In genomic region chr1:73901496-73901899, GRCm38 (mm10) we compare ENCODE assay signal across 9 mouse cellular contexts.
DNase-seq lines count a peak whose midpoint lies in the region; ATAC-seq and TF ChIP-seq lines count a peak whose summit lies in the region.
"Had no signal": no experiment of that assay in that cellular context is flagged by ENCODE, and none has a peak within 500 bp of the region (broad histone marks: within the 10 kb centered on the region; RNA-seq: fewer than 3 reads in every experiment).

No protein-coding gene starts in this region.

- no peaks in the 10 kb centered on the region for H3K27me3 ChIP-seq in E14TG2a.4 (ENCODE audit: insufficient read depth, low read length)
- no peaks in the 10 kb centered on the region for H3K27me3 ChIP-seq in embryonic facial prominence, embryonic 11.5 days (ENCODE audit: control insufficient read depth, insufficient read depth, low read length)
- no peaks in the 10 kb centered on the region for H3K27me3 ChIP-seq in heart, embryonic 10.5 days (ENCODE audit: insufficient read depth, poor library complexity, severe bottlenecking)
- H3K27me3 ChIP-seq in kidney, embryonic 16.5 days (ENCODE audit: insufficient read depth, low read length): no peaks in the 10 kb centered on the region
- H3K27me3 ChIP-seq in liver, embryonic 11.5 days (replicated peaks; ENCODE audit: control insufficient read depth, insufficient read depth, low read length): no peaks in the 10 kb centered on the region
- H3K27me3 ChIP-seq: heart, embryonic 13.5 days had no signal

- no peak overlapping the region for H3K4me2 ChIP-seq in embryonic facial prominence, embryonic 11.5 days (ENCODE audit: low read depth, low read length)
- no peak overlapping the region for H3K4me2 ChIP-seq in kidney, embryonic 16.5 days (replicated peaks; ENCODE audit: low read depth, low read length)
- H3K4me2 ChIP-seq in liver, embryonic 11.5 days: no peak overlapping the region
- H3K4me2 ChIP-seq: heart, embryonic 13.5 days had no signal

- ATAC-seq in embryonic facial prominence, embryonic 11.5 days (replicated peaks; ENCODE audit: insufficient number of reproducible peaks, low FRiP score, low TSS enrichment, low read depth): 0 out of 2 replicates have a peak, but pooled peaks have one; percentile 49
- ATAC-seq in kidney, embryonic 16.5 days (ENCODE audit: low FRiP score, low TSS enrichment): peak; percentile 44; the same call in 1 of the 2 replicates
- no peak; the same call in 1 of the 2 replicates for ATAC-seq in liver, embryonic 11.5 days (replicated peaks; ENCODE audit: low FRiP score)

- no peaks in the 10 kb centered on the region for H3K36me3 ChIP-seq in E14TG2a.4 (ENCODE audit: insufficient read depth, low read length)
- no peaks in the 10 kb centered on the region for H3K36me3 ChIP-seq in embryonic facial prominence, embryonic 11.5 days (replicated peaks; ENCODE audit: control insufficient read depth, insufficient read depth, low read depth, low read length)
- H3K36me3 ChIP-seq in heart, embryonic 10.5 days: no peaks in the 10 kb centered on the region
- H3K36me3 ChIP-seq in kidney, embryonic 16.5 days (ENCODE audit: insufficient read depth, low read length): no peaks in the 10 kb centered on the region
- H3K36me3 ChIP-seq in liver, embryonic 11.5 days (ENCODE audit: control insufficient read depth, insufficient read depth, low read length): no peaks in the 10 kb centered on the region

- H3K27ac ChIP-seq in embryonic facial prominence, embryonic 11.5 days (replicated peaks; ENCODE audit: low read depth, low read length): no peak overlapping the region
- H3K27ac ChIP-seq in heart, embryonic 10.5 days: 0 out of 2 replicates have a peak overlapping the region, but pooled peaks have one; percentile 5
- no peak overlapping the region for H3K27ac ChIP-seq in kidney, embryonic 16.5 days (ENCODE audit: low read length)
- H3K27ac ChIP-seq in liver, embryonic 11.5 days (ENCODE audit: low read depth, low read length): no peak overlapping the region
- H3K27ac ChIP-seq: heart, embryonic 13.5 days had no signal

- H3K4me1 ChIP-seq in E14TG2a.4 (replicated peaks; ENCODE audit: low read depth, low read length): peaks cover 20% of the 10 kb centered on the region
- no peaks in the 10 kb centered on the region for H3K4me1 ChIP-seq in embryonic facial prominence, embryonic 11.5 days (ENCODE audit: control insufficient read depth, insufficient read depth, low read length)
- H3K4me1 ChIP-seq in heart, embryonic 10.5 days: peaks cover 35% of the 10 kb centered on the region
- H3K4me1 ChIP-seq in kidney, embryonic 16.5 days (ENCODE audit: insufficient read depth, low read length): peaks cover 5% of the 10 kb centered on the region; the same call in 1 of the 2 replicates
- no peaks in the 10 kb centered on the region; the same call in 1 of the 2 replicates for H3K4me1 ChIP-seq in liver, embryonic 11.5 days (replicated peaks; ENCODE audit: control insufficient read depth, insufficient read depth, low read length)

- H3K9me3 ChIP-seq in E14TG2a.4 (ENCODE audit: low read length): 0 out of 2 replicates have a peak, but pooled peaks cover 4% of the 10 kb centered on the region
- no peaks in the 10 kb centered on the region for H3K9me3 ChIP-seq in embryonic facial prominence, embryonic 11.5 days (replicated peaks; ENCODE audit: control insufficient read depth, low read length)
- no peaks in the 10 kb centered on the region for H3K9me3 ChIP-seq in heart, embryonic 10.5 days
- no peaks in the 10 kb centered on the region for H3K9me3 ChIP-seq in kidney, embryonic 16.5 days (ENCODE audit: low read length)
- no peaks in the 10 kb centered on the region for H3K9me3 ChIP-seq in liver, embryonic 11.5 days (ENCODE audit: control insufficient read depth, low read length)
- H3K9me3 ChIP-seq: heart, embryonic 13.5 days had no signal

- peak; percentile 72 for DNase-seq in adrenal gland, postnatal 25 days
- peak; percentile 84 for DNase-seq in embryonic facial prominence, embryonic 11.5 days (ENCODE audit: low spot score)
- peak; percentile 77 for DNase-seq in heart, embryonic 10.5 days (ENCODE audit: low spot score)
- peak; percentile 47 for DNase-seq in liver, embryonic 11.5 days (ENCODE audit: low spot score)
- DNase-seq in natural killer cell, adult 2 months (ENCODE audit: low spot score in 2 of 2): peak; percentile 47 to 66
- peak; percentile 78 for DNase-seq in thymus, postnatal 0 days (ENCODE audit: low spot score)

- peak; percentile 65 for TF ChIP-seq CTCF in E14TG2a.4 (conservative IDR thresholded peaks at IDR 0.05; ENCODE audit: low read length)

- WGBS in embryonic facial prominence, embryonic 11.5 days: 8% methylated on average over 3 of the region's 3 CpGs
- WGBS in heart, embryonic 10.5 days: 8% methylated on average over 3 of the region's 3 CpGs
- 4% methylated on average over 3 of the region's 3 CpGs for WGBS in kidney, embryonic 16.5 days
- 7% methylated on average over 3 of the region's 3 CpGs for WGBS in liver, embryonic 11.5 days

- no peak overlapping the region for H3K4me3 ChIP-seq in E14TG2a.4 (replicated peaks; ENCODE audit: low read length)
- H3K4me3 ChIP-seq in embryonic facial prominence, embryonic 11.5 days (ENCODE audit: low read depth, low read length): no peak overlapping the region
- H3K4me3 ChIP-seq in heart, embryonic 10.5 days: no peak overlapping the region
- H3K4me3 ChIP-seq in kidney, embryonic 16.5 days (ENCODE audit: low read length): no peak overlapping the region
- H3K4me3 ChIP-seq in liver, embryonic 11.5 days (ENCODE audit: low read depth, low read length): no peak overlapping the region
- H3K4me3 ChIP-seq: heart, embryonic 13.5 days had no signal

- H3K9ac ChIP-seq in embryonic facial prominence, embryonic 11.5 days (replicated peaks; ENCODE audit: low read length): no peak overlapping the region
- no peak overlapping the region for H3K9ac ChIP-seq in kidney, embryonic 16.5 days (replicated peaks; ENCODE audit: low read length)
- H3K9ac ChIP-seq in liver, embryonic 11.5 days (ENCODE audit: low read depth, low read length): no peak overlapping the region
- H3K9ac ChIP-seq: heart, embryonic 13.5 days had no signal
